In the genomic region with DNA sequence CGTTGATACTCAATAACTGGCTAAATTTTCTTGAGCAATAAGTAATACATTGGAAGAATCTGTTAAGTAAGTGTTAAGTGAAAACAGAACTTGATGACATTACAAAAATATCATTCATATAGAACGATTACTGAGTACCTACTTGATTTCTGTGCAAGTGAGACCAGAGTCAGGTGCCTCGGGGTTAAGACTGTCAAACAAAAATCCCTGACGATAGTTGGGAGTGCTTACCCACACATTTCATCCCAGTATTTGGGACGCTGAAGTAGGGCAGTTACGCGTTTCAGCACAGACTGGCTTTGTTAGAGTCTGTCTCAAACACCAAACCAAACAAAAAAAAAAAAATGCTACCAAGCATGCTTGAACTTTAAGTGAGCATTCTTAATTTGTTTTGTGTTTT, we compare ENCODE assay signal across 8 mouse cellular contexts. TPM values are rescaled to one million over a fixed set of nuclear protein-coding genes. Genes with fewer than 3 reads are reported as not detected.
DNase-seq lines count a peak whose midpoint lies in the region; TF ChIP-seq lines count a peak whose summit lies in the region.

No protein-coding gene starts in this region.

- no peak for DNase-seq in heart, embryonic 10.5 days (ENCODE audit: low spot score)
- DNase-seq in heart, postnatal 14 days = no peak
- DNase-seq in hindbrain, embryonic 10.5 days (ENCODE audit: low spot score) = no peak
- no peak for DNase-seq in layer of hippocampus, postnatal 10 days (ENCODE audit: low spot score in 2 of 2)
- no peak for DNase-seq in right cerebral cortex, adult 2 months (ENCODE audit: low spot score in 2 of 2)
- no peak for DNase-seq in right cerebral cortex, postnatal 14 days

- peak overlapping the region; percentile 65 for H3K4me3 ChIP-seq in heart, embryonic 10.5 days
- H3K4me3 ChIP-seq in E14TG2a.4 (replicated peaks; ENCODE audit: low read length) (peak overlapping the region; percentile 37; the same call in 1 of the 2 replicates), macrophage (ENCODE audit: inconsistent target) (peak overlapping the region; percentile 61)
- peak overlapping the region; percentile 64 for H3K4me3 ChIP-seq in hindbrain, embryonic 10.5 days

- 30% methylated on average over 7 of the region's 7 CpGs for WGBS in heart, embryonic 10.5 days
- 33% methylated on average over 7 of the region's 7 CpGs for WGBS in hindbrain, embryonic 10.5 days
- WGBS in macrophage (ENCODE audit: missing documents) = 33% methylated on average over 6 of the region's 7 CpGs

- no peaks in the 10 kb centered on the region for H3K27me3 ChIP-seq in heart, embryonic 10.5 days (ENCODE audit: insufficient read depth, poor library complexity, severe bottlenecking)
- H3K27me3 ChIP-seq in E14TG2a.4 (ENCODE audit: insufficient read depth, low read length) = no peaks in the 10 kb centered on the region
- H3K27me3 ChIP-seq in hindbrain, embryonic 10.5 days (ENCODE audit: insufficient read depth, poor library complexity, severe bottlenecking) = no peaks in the 10 kb centered on the region

- peak overlapping the region; percentile 77 for H3K27ac ChIP-seq in heart, embryonic 10.5 days
- peak overlapping the region; percentile 94 for H3K27ac ChIP-seq in hindbrain, embryonic 10.5 days
- H3K27ac ChIP-seq in macrophage = peak overlapping the region; percentile 75

- no peaks in the 10 kb centered on the region for H3K9me3 ChIP-seq in heart, embryonic 10.5 days
- H3K9me3 ChIP-seq in E14TG2a.4 (ENCODE audit: low read length) = peaks cover 22% of the 10 kb centered on the region
- H3K9me3 ChIP-seq in hindbrain, embryonic 10.5 days = no peaks in the 10 kb centered on the region

- intact Hi-C loops in heart, postnatal 14 days (cut with DNase I) = loop anchor here (5.0 kb wide), 1 partner anchor 66 kb away; no protein-coding TSS in a partner anchor

- H3K4me1 ChIP-seq in heart, embryonic 10.5 days = no peaks in the 10 kb centered on the region
- 0 out of 2 replicates have a peak, but pooled peaks cover 3% of the 10 kb centered on the region for H3K4me1 ChIP-seq in E14TG2a.4 (replicated peaks; ENCODE audit: low read depth, low read length)
- H3K4me1 ChIP-seq in hindbrain, embryonic 10.5 days (replicated peaks) = no peaks in the 10 kb centered on the region

- TF ChIP-seq CTCF in E14TG2a.4 (conservative IDR thresholded peaks at IDR 0.05; ENCODE audit: low read length) = no peak

- peaks cover 24% of the 10 kb centered on the region for H3K79me2 ChIP-seq in macrophage (ENCODE audit: inconsistent target)

- peaks cover 17% of the 10 kb centered on the region for H3K36me3 ChIP-seq in heart, embryonic 10.5 days
- H3K36me3 ChIP-seq in E14TG2a.4 (ENCODE audit: insufficient read depth, low read length) (peaks cover 31% of the 10 kb centered on the region), macrophage (ENCODE audit: inconsistent target) (no peaks in the 10 kb centered on the region)
- peaks cover 26% of the 10 kb centered on the region for H3K36me3 ChIP-seq in hindbrain, embryonic 10.5 days

RNA-seq across cellular contexts. Expression of gene Rbmx, which starts 0.6 kb away (rescaled TPM):
- 91.9 and 97.7 TPM in 2 replicates for polyA plus RNA-seq in heart, embryonic 10.5 days (2016; fragmentation: Nextera tagmentation; extraction: Ambion mirVana)
- total RNA-seq in heart, postnatal 14 days (2021) = 10 to 100 TPM; 32.9 to 35.8 TPM
- polyA plus RNA-seq in hindbrain, embryonic 10.5 days (2016; fragmentation: Nextera tagmentation; extraction: Ambion mirVana) = 190 and 204 TPM in 2 replicates
- total RNA-seq in macrophage (2018; cell fraction: chromatin; rRNA removed) = 100 to 1,000 TPM in 2 of 26 experiments, 10 to 100 TPM in 24; 24.5 to 111 (median 49.9) TPM
- total RNA-seq in macrophage (2018; cell fraction: cytosol; rRNA removed) = 10 to 100 TPM in 25 of 26 experiments, 1 to 10 TPM in 1; 9.9 to 18.3 (median 12.7) TPM
- total RNA-seq in macrophage (2018; cell fraction: nucleus; rRNA removed) = 100 to 1,000 TPM in 1 of 26 experiments, 10 to 100 TPM in 25; 25.3 to 111 (median 40.5) TPM
- 17.3 to 21.6 TPM (median 20.7 TPM) in 3 replicates for polyA plus RNA-seq in macrophage (2018)
- total RNA-seq in layer of hippocampus, postnatal 10 days (2021) = 10 to 100 TPM; 85.3 to 88.0 TPM

RNA-seq across cellular contexts. Expression of gene Gm364, which starts 15.5 kb away (rescaled TPM):
- not detected in 2 replicates for polyA plus RNA-seq in heart, embryonic 10.5 days (2016; fragmentation: Nextera tagmentation; extraction: Ambion mirVana)
- not detected for total RNA-seq in heart, postnatal 14 days (2021)
- polyA plus RNA-seq in hindbrain, embryonic 10.5 days (2016; fragmentation: Nextera tagmentation; extraction: Ambion mirVana) = not detected in 2 replicates
- not detected for total RNA-seq in macrophage (2018; cell fraction: chromatin; rRNA removed)
- total RNA-seq in macrophage (2018; cell fraction: cytosol; rRNA removed) = not detected
- total RNA-seq in macrophage (2018; cell fraction: nucleus; rRNA removed) = not detected
- polyA plus RNA-seq in macrophage (2018) = not detected in 3 replicates
- total RNA-seq in layer of hippocampus, postnatal 10 days (2021) = not detected

RNA-seq across cellular contexts. Expression of gene Arhgef6, which starts 54.9 kb away (rescaled TPM):
- polyA plus RNA-seq in heart, embryonic 10.5 days (2016; fragmentation: Nextera tagmentation; extraction: Ambion mirVana) = 10.7 and 18.9 TPM in 2 replicates
- total RNA-seq in heart, postnatal 14 days (2021) = 10 to 100 TPM; 50.7 to 63.4 TPM
- polyA plus RNA-seq in hindbrain, embryonic 10.5 days (2016; fragmentation: Nextera tagmentation; extraction: Ambion mirVana) = 4.1 and 4.2 TPM in 2 replicates
- total RNA-seq in macrophage (2018; cell fraction: chromatin; rRNA removed) = 100 to 1,000 TPM in 17 of 26 experiments, 10 to 100 TPM in 7, 1 to 10 TPM in 2; 7.4 to 175 (median 120) TPM
- total RNA-seq in macrophage (2018; cell fraction: cytosol; rRNA removed) = 10 to 100 TPM; 48.9 to 94.7 (median 66.6) TPM
- total RNA-seq in macrophage (2018; cell fraction: nucleus; rRNA removed) = 100 to 1,000 TPM in 6 of 26 experiments, 10 to 100 TPM in 20; 11.6 to 169 (median 79.2) TPM
- 38.1 to 78.3 TPM (median 73.9 TPM) in 3 replicates for polyA plus RNA-seq in macrophage (2018)
- total RNA-seq in layer of hippocampus, postnatal 10 days (2021) = 10 to 100 TPM; 22.0 to 23.3 TPM
